Mouse (Mus musculus) cerebellum, adult 8-10 months (tissue): ENCODE data around the gene Ankrd13b.
"Not testable (repeated sequence)": the region's sequence is repeated elsewhere in the genome, so short reads cannot be mapped to it uniquely, and the experiment has no call there.

Experiments
- DNase-seq: peaks from one replicate; pipeline ENCODE4 v3.0.0; 2022

Gene Ankrd13b

DNA sequence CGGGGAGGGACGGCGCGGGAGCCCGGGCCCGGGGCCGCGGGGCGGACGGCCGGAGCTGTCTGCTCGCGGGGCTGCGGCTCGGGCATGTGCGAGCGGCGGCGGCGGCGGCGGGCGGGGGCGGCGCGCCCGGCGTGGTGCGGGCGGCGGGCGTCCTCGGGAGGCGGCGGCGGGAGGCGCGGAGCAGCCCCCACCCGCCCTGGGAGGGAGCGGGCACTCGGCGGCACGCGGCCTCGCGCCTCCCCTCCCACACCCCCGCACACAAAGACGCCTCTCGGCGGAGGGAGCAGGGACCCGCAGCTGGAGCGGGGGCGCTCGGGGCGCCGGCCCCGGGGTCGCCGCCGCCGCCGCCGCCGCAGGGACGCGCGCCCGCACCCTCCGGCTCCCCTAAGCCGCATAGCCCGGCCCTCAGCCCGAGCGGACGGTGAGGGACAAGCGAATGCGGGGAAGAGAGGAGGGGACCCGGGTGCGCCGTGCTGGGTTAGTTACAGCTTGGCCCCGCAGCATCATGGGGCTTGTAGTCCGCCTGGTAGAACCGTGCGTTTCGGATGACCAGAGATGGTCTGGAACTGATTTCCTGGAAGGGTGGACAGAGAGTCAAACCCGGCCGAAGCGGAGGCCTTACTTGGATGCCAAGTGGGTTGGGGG lies at the start of gene Ankrd13b:
Gene Ankrd13b, minus strand, starts transcription at position 88 of the 645 bp plus-strand sequence.
- peak; percentile 84 for DNase-seq

- DNase-seq = no peak
These were observed 42.8 kb upstream of the Ankrd13b start for GRCm38 (mm10) chr11:77532202-77532846.

DNA sequence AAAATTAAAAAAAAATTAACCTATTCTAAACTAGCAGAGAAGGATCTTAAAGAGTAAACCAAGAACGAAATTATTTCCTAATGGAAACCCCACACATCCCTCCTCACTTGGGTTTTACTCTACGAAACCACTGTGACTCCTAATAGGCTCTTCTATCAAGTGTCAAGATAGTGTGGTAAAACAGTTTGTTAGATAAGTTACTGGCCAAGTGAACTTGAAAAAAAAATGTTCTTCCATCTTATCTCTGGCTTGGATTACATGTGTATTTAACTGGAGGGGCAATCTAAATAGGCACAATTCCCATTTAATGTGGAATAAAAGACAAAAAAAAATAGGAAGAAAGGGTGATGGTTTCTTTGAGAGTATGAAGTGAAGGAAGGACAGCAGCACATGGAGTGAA lies 41.4 kb upstream of the Ankrd13b start:
- DNase-seq = no peak

DNA sequence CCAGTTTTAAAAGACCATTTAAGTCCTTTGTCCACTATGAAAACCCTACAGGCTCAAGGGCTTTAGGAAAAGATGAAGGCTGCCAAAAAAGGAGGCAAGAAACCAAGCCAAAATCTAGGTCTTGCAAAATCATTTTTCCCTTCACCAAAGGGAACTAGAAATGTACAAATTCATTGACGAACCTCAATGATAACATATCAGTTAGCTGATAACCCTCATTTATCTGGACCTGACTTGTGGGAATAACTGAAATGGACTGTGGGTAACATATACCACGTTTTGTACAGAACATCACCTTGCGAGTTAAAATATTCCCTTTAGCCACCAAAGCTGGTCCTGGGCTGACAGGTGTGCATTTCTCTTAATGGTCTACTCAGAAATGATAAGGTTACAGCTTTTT lies 40.2 kb upstream of the Ankrd13b start:
- DNase-seq = no peak

DNA sequence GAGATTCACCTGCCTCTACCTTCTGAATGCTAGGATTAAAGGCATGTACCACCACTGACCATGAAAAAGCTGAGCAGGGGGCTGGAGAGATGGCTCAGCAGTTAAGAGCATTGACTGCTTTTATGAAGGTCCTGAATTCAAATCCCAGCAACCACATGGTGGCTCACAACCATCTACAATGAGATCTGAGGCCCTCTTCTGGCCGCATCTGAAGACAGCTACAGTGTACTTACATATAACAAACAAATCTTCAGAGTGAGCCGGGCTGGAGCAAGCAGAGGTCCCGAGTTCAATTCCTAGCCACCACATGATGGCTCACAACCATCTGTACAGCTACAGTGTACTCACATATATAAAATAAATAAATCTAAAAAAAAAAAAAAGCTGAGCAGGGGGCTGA lies 38.9 kb upstream of the Ankrd13b start:
- not testable (repeated sequence) for DNase-seq

GRCm38 (mm10) chr11:77525804-77526486 lies 36.5 kb upstream of the Ankrd13b start:
- no peak for DNase-seq

GRCm38 (mm10) chr11:77520601-77521529 lies 31.4 kb upstream of the Ankrd13b start:
- DNase-seq = no peak

GRCm38 (mm10) chr11:77519043-77519442 lies 29.6 kb upstream of the Ankrd13b start, which contains the start of gene Gm10392:
Gene Gm10392, minus strand, starts transcription at chr11:77519198.
- no peak for DNase-seq

DNA sequence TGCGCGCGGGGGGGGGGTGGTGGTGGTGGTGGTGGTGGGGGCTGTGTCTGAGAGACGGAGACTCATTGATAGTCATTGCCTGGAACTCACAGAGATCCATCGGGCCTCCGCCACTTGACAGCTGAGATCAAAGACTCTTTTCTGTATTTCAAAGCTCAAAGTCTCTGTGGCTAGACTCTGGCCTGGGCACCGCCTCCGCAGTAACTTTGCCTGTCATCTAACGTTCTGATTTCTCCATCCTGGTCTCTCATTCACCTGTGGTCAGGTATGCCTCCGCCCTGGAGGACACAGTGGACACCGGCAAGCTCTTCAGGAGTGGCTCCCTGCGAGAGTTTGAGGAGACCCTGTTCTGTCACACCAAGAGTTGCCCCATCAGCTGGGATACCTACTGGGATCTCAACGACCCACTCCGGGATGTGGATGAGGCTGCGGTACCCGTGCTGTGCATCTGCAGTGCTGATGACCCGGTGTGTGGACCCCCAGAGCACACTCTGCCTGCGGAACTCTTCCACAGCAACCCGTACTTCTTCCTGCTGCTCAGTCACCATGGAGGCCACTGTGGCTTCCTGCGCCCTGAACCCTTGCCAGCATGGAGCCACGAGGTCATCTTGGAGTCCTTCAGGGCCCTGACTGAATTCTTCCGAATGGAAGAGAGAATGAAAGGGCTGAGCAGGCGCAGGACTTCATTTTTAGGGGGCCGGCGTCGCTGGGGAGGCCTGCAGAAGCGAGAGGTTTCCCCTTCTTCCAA lies 28.7 kb upstream of the Ankrd13b start:
- DNase-seq = no peak

DNA sequence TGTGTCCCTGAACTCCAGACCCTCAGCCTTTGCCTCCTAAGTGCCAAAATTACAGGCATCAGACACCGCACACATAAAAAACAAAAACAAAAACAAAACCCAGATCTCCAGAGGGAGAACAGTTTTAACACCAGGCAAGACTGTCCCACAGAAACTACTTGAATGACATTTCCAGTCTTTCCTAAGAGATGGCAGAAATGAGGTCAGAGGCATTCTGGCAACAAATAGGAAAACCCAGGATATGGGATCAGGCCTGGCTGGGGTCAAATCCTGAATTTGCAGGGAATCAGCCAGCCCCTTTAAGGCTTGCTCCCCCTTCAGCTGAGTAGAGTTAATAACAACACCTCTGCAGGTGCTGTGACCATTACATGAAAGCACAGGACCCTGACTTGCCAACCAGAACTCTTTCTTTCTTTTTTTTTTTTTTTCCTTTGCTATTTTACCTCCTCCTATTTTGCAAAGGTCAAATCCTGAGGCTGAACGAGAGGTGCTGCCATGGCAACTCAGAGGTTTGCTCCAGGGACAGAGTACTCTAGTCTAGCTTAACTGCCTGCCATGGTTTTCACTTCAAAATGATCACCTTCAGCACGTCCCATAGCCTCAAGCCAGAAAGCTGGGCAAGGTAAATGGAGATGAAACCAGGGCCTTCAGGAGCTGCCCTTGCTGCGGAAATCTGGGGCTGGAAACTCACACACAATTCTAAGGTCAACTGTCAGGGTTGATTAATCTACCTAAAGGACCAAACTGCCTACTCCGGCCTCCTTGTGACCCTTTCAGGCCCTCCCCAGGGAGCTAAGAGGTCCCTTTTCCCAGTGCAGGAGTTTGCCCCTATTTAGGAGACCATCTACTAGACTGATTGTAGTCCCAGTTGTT lies 27.3 kb upstream of the Ankrd13b start:
- DNase-seq = no peak

DNA sequence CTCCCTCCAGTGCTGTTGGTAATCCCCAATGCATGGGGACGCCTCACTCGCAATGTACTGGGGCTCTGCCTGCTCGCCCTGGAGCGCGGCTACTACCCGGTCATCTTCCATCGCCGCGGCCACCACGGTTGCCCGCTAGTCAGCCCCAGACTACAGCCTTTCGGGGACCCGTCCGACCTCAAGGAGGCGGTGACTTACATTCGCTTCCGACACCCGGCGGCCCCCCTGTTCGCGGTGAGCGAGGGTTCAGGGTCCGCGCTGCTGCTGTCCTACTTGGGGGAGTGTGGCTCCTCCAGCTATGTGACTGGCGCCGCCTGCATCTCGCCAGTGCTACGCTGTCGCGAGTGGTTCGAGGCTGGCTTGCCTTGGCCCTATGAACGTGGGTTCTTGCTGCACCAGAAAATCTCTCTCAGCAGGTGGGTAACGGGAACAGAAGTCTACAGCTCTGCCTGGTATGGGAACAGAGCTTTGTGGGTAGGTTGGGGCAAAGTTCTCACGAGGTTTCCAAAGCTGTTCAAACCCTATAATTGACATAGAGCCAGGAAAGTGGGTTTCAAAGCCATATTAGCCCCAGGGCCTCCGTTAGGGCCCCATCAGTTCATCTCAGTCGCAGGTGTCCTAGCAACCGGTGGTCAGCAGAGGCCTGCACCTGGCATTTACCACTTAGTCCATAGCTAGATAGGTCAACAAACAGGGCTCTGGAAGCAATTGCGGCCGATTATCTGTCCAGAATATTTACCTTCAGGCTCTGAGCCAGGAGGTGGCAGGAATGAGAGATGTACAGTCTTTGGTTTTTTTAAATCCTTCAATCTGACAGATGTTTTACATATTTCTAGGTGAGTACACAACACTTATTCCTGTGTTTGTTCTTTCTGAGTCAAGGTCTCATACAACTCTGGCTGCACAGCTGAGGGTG lies 26.4 kb upstream of the Ankrd13b start, which contains the start of gene Trp53i13:
Gene Trp53i13, minus strand, starts transcription at position 344 of the 916 bp plus-strand sequence.
- no peak for DNase-seq

DNA sequence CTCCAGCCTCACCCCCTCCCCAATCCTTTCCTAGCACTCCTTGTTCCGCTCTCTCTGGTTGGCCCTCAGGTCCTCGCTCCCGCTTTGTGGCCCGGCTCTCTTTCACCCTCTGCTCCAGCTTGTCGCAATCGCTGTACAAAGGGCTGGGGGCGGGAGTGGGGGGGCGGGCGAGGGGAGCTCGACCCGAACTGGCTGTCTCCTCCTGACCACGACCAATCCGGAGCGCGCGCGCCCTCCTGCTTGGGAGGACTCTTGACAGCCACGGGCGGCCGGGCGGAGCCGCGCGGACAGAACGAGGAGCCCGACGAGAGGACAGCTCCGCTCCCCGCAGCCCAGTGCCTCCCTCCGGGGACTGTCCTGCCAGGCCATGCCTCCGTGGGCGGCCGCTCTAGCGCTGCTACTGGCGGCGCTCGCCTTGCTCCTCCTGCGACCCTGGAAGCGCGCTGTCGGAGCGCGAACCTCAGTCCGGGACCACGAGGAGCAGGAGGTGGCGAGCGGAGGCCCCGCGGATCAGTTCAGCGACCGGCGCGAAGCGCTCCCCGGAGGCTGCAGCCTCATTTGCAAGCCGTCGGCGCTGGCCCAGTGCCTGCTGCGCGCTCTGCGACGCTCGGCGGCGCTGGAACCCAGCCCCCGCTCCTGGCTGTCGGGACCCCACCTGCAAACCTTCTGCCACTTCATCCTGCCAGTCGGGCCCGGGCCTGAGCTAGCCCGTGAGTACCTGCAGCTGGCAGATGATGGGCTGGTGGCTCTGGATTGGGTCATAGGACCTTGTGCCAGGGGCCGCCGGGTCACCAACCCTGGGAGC lies 25.6 kb upstream of the Ankrd13b start, which contains the start of gene Abhd15:
Gene Abhd15, plus strand, starts transcription at position 290 of the 805 bp plus-strand sequence.
- peak; percentile 48 for DNase-seq

GRCm38 (mm10) chr11:77514281-77514831 lies 24.9 kb upstream of the Ankrd13b start:
- peak; percentile 21 for DNase-seq

DNA sequence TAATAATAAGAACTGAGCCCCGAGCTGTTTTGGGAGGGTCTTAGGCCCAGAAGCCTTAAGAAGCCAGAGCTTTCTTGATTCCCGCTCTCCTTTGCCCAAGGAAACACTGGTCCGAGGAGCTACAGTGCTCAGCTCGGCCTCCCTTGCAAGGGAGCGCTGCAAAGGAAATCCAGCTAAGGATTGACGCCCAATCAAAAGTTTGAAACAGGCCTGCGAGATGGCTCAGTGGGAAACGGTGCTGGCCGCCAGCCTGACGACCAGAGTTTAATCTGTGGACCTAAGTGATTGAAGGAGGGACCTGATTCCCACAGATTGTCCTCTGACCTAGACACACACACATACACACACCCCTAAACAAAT lies 24.3 kb upstream of the Ankrd13b start:
- DNase-seq = no peak

- DNase-seq = peak; percentile 75
These were observed 23.7 kb upstream of the Ankrd13b start for GRCm38 (mm10) chr11:77512891-77513810.

DNA sequence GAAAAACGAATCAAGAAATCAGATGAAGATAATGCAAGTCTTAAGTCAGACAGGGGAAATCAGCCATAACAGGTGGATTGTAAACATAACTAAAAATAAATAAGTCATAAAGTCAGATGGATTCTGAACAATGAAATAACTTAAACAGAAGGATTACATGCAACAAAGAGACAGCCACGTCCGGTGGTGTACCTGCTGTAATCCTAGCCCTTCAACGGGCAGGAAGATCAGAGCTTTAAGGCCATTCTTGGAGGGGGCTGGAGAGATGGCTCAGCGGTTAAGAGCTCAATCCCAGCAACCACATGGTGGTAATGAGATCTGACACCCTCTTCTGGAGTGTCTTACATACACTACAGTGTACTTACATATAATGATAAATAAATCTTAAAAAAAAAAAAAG lies 21.9 kb upstream of the Ankrd13b start:
- no peak for DNase-seq
